Mouse (Mus musculus) CH12.LX (cell line): ENCODE measurements around the gene Spen. TPM values are rescaled to one million over a fixed set of nuclear protein-coding genes. Genes with fewer than 3 reads are reported as not detected.

Source experiments
- DNase-seq: peaks from one replicate; pipeline ENCODE4 v3.0.0-alpha.2; 2013; ENCODE audit errors: extremely low read depth
- H3K27ac ChIP-seq: 2 replicates; pipeline ENCODE4 v1.5.1; 2012; ENCODE audit warnings: low read depth, mild to moderate bottlenecking, control low read depth, moderate library complexity; ENCODE audit not compliant: insufficient read depth
- H3K27me3 ChIP-seq: replicated peaks from 2 replicates; pipeline ENCODE3; 2012; ENCODE audit warnings: inconsistent platforms
- H3K36me3 ChIP-seq, 2 experiments: replicated peaks in 1 of 2; 2 replicates each; pipeline versions ENCODE3 to v1.6.1; 2012; ENCODE audit warnings: inconsistent platforms in 1 of 2, low read length in 1 of 2, mild to moderate bottlenecking in 1 of 2, mixed read lengths in 1 of 2, moderate library complexity in 1 of 2; ENCODE audit not compliant: control insufficient read depth in 1 of 2, insufficient read depth in 1 of 2
- H3K4me1 ChIP-seq, 2 experiments: 2 replicates each; pipeline ENCODE4 v1.6.1; 2012; ENCODE audit warnings: inconsistent platforms in 1 of 2, moderate library complexity in 1 of 2; ENCODE audit not compliant: insufficient read depth in 2 of 2, control insufficient read depth in 1 of 2
- H3K4me2 ChIP-seq: 2 replicates; pipeline ENCODE4 v1.6.1; 2012; ENCODE audit warnings: low read depth, mild to moderate bottlenecking, control low read depth; ENCODE audit not compliant: poor library complexity, insufficient read depth, severe bottlenecking
- H3K4me3 ChIP-seq, 3 experiments: fragments of 150-350 bp in 1 of 3; sonication (generic) in 1 of 3; replicated peaks in 1 of 3; 2 replicates each; pipeline versions ENCODE3 to v1.5.1; 2011 to 2012; ENCODE audit warnings: low read depth in 2 of 3, low read length in 2 of 3, mild to moderate bottlenecking in 2 of 3, moderate library complexity in 2 of 3, control low read depth in 1 of 3, improper control_type of control experiment in 1 of 3, inconsistent platforms in 1 of 3, mixed read lengths in 1 of 3; ENCODE audit not compliant: poor library complexity in 1 of 3
- H3K79me2 ChIP-seq: replicated peaks from 2 replicates; pipeline ENCODE4 v1.6.1; 2012; ENCODE audit warnings: mild to moderate bottlenecking, moderate library complexity; ENCODE audit not compliant: control insufficient read depth, poor library complexity, insufficient read depth, severe bottlenecking; ENCODE audit errors: extremely low read depth
- H3K9ac ChIP-seq: 2 replicates; pipeline ENCODE4 v1.6.1; 2012; ENCODE audit warnings: low read depth, mild to moderate bottlenecking, control low read depth, moderate library complexity; ENCODE audit not compliant: insufficient read depth
- H3K9me3 ChIP-seq: replicated peaks from 2 replicates; pipeline ENCODE3; 2012; ENCODE audit warnings: low read length, inconsistent platforms, mixed read lengths
- CHD1 ChIP-seq: IDR thresholded peaks from 2 replicates; pipeline ENCODE4 v1.6.1; 2012; ENCODE audit warnings: low read depth, low read length, improper control_type of control experiment, inconsistent platforms
- E2F4 ChIP-seq: IDR thresholded peaks from 2 replicates; pipeline ENCODE4 v1.6.1; 2011; ENCODE audit warnings: low read depth, low read length, improper control_type of control experiment; ENCODE audit not compliant: insufficient replicate concordance
- HCFC1 ChIP-seq: IDR thresholded peaks from 2 replicates; pipeline ENCODE4 v1.6.1; 2012; ENCODE audit warnings: low read depth, mild to moderate bottlenecking, inconsistent platforms, low read length, improper control_type of control experiment
- IRF4 ChIP-seq: IDR thresholded peaks from 2 replicates; pipeline ENCODE4 v1.6.1; 2014; ENCODE audit warnings: low read depth, mild to moderate bottlenecking, inconsistent platforms, low read length, improper control_type of control experiment
- JUN ChIP-seq: IDR thresholded peaks from 2 replicates; pipeline ENCODE4 v1.6.1; 2011; ENCODE audit warnings: low read depth, mild to moderate bottlenecking, low read length, improper control_type of control experiment, moderate library complexity; ENCODE audit not compliant: insufficient read depth
- JUND ChIP-seq: conservative IDR thresholded peaks from 2 replicates; pipeline ENCODE4 v1.6.1; 2011; ENCODE audit warnings: low read depth, low read length, improper control_type of control experiment
- MAFK ChIP-seq: IDR thresholded peaks from 2 replicates; pipeline ENCODE4 v1.6.1; 2011; ENCODE audit warnings: low read length, improper control_type of control experiment; ENCODE audit not compliant: insufficient replicate concordance
- MEF2A ChIP-seq: IDR thresholded peaks from 2 replicates; pipeline ENCODE4 v1.6.1; 2014; ENCODE audit warnings: low read depth, mild to moderate bottlenecking, inconsistent platforms, low read length, improper control_type of control experiment, borderline replicate concordance
- MXI1 ChIP-seq: IDR thresholded peaks from 2 replicates; pipeline ENCODE4 v1.6.1; 2011; ENCODE audit warnings: mild to moderate bottlenecking, low read depth, low read length, improper control_type of control experiment
- PAX5 ChIP-seq: IDR thresholded peaks from 2 replicates; pipeline ENCODE4 v1.6.1; 2012; ENCODE audit warnings: low read length, inconsistent platforms, mixed read lengths
- POLR2A ChIP-seq: IDR thresholded peaks from 2 replicates; pipeline ENCODE4 v1.6.1; 2011; ENCODE audit warnings: low read depth, mild to moderate bottlenecking, improper control_type of control experiment, low read length
- POLR2AphosphoS2 ChIP-seq: IDR thresholded peaks from 2 replicates; pipeline ENCODE4 v1.6.1; 2011; ENCODE audit warnings: low read depth, low read length, improper control_type of control experiment
- TBP ChIP-seq: conservative IDR thresholded peaks from 2 replicates; pipeline ENCODE4 v1.6.1; 2011; ENCODE audit warnings: low read depth, low read length, improper control_type of control experiment
- TCF12 ChIP-seq: IDR thresholded peaks from 2 replicates; pipeline ENCODE4 v1.6.1; 2014; ENCODE audit warnings: low read depth, mild to moderate bottlenecking, inconsistent platforms, low read length, improper control_type of control experiment
- UBTF ChIP-seq: IDR thresholded peaks from 2 replicates; pipeline ENCODE4 v1.6.1; 2012; ENCODE audit warnings: low read depth, mild to moderate bottlenecking, inconsistent platforms, low read length, improper control_type of control experiment, moderate library complexity
- USF1 ChIP-seq: IDR thresholded peaks from 2 replicates; pipeline ENCODE4 v1.6.1; 2014; ENCODE audit warnings: low read depth, mild to moderate bottlenecking, inconsistent platforms, low read length, improper control_type of control experiment
- USF2 ChIP-seq: conservative IDR thresholded peaks from 2 replicates; pipeline ENCODE4 v1.6.1; 2011; ENCODE audit warnings: low read depth, low read length, improper control_type of control experiment
- ZC3H11A ChIP-seq: IDR thresholded peaks from 2 replicates; pipeline ENCODE4 v1.6.1; 2012; ENCODE audit warnings: low read depth, mild to moderate bottlenecking, inconsistent platforms, low read length, improper control_type of control experiment
- ZNF384 ChIP-seq: IDR thresholded peaks from 2 replicates; pipeline ENCODE4 v1.6.1; 2012; ENCODE audit warnings: low read depth, low read length, improper control_type of control experiment, inconsistent platforms
- dilution Hi-C: fragments of 300-500 bp; cut with MboI; formaldehyde crosslinking; loops from 2 replicates; pipeline ENCODE4 v1.14.3; 2020; ENCODE audit warnings: low sequenced_read_pairs; ENCODE audit not compliant: extremely low pct_unique_long_range_greater_than_20kb, extremely low pct_ligation_motif_present
- in situ Hi-C: fragments of 300-500 bp; cut with MboI; formaldehyde crosslinking; loops from 3 replicates; pipeline ENCODE4 v1.14.3; 2019; ENCODE audit warnings: low sequenced_read_pairs, low pct_ligation_motif_present, low pct_unique_long_range_greater_than_20kb, mixed read lengths
- polyA plus RNA-seq: library from polyadenylated mRNA; unstranded; fragments of >175 nt; gene quantifications from 2 replicates; pipeline ENCODE4 v1.2.1, GENCODE M21; 2012; ENCODE audit warnings: low read depth; ENCODE audit not compliant: insufficient read length
- total RNA-seq, 2 experiments: library from RNA; depleted of rRNA; stranded (reverse); fragments of 300-350 nt in 1 of 2; fragments of >200 nt in 1 of 2; gene quantifications; 2 replicates each; pipeline ENCODE4 v1.2.3; 2012 to 2014

Spen gene
- total and polyA plus RNA-seq, 3 experiments = 4.0 to 21.6 (median 10.2) TPM

DNA sequence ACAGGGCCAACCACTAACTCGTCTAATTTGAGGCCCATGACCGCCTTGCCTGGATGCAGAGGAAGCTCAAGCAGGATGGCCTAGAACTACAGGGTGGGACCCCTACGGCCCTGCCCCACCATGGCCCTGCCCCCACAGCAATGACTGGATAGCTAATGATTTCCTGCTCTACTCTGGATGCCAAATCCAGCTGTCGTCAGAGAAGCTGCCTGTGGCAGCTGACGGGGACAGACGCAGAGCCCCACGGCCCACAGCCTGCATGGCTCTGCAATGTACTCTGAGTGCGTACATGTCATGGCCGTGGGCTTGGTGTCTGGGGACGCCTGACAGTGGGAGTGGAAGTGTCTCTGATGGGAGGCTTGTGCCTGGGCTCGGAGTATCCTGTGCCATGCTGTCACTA, 54.3 kb downstream of the Spen start:
- in situ Hi-C loops = no loop called here
- Histone ChIP-seq H3K27me3 (no peaks in the 10 kb centered on the region), H3K36me3 (peaks cover 69 to 86% of the 10 kb centered on the region in 2 experiments), H3K4me2 (no peak overlapping the region), H3K4me1 (no peaks in the 10 kb centered on the region), H3K4me3 (no peak overlapping the region), H3K27ac (no peak overlapping the region)
- TF ChIP-seq MXI1 (no peak), JUND (no peak), IRF4 (no peak), MAFK (no peak), POLR2AphosphoS2 (no peak), E2F4 (no peak), USF2 (no peak), HCFC1 (no peak), ZNF384 (no peak), ZC3H11A (no peak), JUN (no peak), POLR2A (no peak), TBP (no peak), TCF12 (no peak), CHD1 (no peak), MEF2A (no peak)
- TF ChIP-seq, all 38 proteins: peak for 0
- no peak for DNase-seq
- Histone ChIP-seq H3K79me2 (no peaks in the 10 kb centered on the region), H3K9me3 (peaks cover 9% of the 10 kb centered on the region), H3K9ac (no peak overlapping the region)
- dilution Hi-C loops = no loop called here

DNA sequence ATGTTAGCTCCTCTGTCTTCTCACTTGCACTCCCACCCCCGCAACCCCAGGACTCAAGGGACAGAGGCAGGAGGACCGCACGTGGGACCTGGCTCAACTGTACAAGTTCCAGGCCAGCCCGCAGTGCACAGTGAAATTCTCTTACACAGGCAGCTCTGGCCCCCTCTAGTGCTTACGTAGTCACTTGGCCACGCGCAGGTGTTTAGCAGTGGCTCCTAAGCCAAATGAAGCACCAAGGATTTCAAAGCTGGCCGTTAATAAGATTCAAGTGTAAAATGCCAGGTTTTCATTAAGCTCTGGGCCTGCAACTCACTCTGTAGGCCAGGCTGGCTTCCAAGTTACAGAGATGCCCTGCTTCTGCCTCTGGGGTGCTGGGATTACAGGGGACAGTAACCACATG, 59.0 kb downstream of the Spen start:
- TF ChIP-seq USF1 = no peak
- no peak for TF ChIP-seq UBTF
- TF ChIP-seq PAX5 = no peak
- no peak for TF ChIP-seq JUN
- peaks cover 86 to 93% of the 10 kb centered on the region in 2 experiments for H3K36me3 ChIP-seq
- in situ Hi-C loops = no loop called here
- no peak for DNase-seq
- dilution Hi-C loops = no loop called here
- no peak overlapping the region for H3K9ac ChIP-seq
- no peak overlapping the region for H3K4me3 ChIP-seq
- peaks cover 0 to 13% of the 10 kb centered on the region in 2 experiments; a peak in 2 of 4 replicates for H3K4me1 ChIP-seq
- no peak overlapping the region for H3K27ac ChIP-seq
- no peaks in the 10 kb centered on the region for H3K27me3 ChIP-seq
- no peak overlapping the region for H3K4me2 ChIP-seq
- peaks cover 53% of the 10 kb centered on the region for H3K9me3 ChIP-seq
- H3K79me2 ChIP-seq = no peaks in the 10 kb centered on the region
